Mouse (Mus musculus) spleen, adult 12 weeks (tissue): ENCODE results near the gene Crtac1.

ENCODE experiments used
- DNase-seq: peaks from one replicate; pipeline ENCODE4 v3.0.0; 2022; ENCODE audit warnings: low spot score

The Crtac1 gene

DNA sequence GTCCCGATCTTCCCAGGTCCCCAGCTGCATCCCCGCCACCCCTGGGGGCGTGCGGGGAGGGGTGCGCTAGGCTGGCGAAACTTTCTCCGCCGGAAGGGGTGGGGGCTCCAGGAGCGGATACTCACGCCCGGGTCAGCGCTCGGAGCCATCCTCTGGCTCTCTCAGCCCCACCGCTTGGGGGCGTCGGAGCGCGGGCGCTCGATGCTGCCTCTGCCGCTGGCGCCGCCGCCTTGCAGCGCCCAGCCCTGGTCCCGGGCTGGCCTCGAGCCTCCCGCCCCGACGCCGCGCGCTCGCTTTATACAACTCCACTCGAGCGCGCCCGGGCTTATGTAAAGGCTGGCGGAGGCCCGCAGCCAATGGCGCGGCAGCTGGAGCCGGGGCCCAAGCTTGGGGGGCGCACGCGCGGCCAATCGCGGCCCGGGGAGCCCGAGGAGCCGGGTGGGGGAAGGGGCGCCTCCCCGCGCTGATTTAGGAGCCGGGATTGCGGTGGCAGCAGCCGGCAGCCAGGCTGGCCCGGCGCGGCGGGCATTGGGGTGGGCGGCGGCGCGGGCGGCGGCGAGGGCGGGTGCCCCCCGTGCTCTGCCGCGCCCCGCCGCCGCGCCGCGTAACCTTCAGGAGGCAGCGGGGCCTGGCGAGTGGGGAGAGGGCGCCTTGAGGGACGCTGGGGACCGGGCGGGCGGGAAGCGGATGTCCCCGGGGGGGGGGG is at the start of gene Crtac1:
Gene Crtac1 (minus strand): TSS at position 299 of the 706 bp plus-strand sequence.
- DNase-seq = no peak

DNA sequence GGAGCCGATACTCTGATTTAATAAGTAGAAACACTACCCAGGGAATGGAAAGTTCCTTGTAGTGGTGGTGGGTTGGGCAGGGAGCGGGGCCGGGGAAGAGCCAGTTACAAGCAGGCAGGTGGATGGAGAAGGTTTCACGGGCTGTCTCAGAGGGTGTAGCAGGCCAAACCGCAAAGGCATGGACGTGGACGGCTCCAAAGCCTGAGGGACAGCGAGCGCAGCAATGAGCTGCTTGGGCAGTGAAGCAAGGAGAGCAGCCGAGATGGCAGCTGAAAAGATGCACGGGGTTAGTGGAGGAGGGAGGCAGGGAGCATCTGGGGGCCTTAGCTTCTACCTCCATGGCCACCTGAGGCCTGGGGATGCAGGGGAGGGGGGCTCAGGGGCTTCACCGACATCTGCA is 46.7 kb upstream of the Crtac1 start:
- DNase-seq = no peak

DNA sequence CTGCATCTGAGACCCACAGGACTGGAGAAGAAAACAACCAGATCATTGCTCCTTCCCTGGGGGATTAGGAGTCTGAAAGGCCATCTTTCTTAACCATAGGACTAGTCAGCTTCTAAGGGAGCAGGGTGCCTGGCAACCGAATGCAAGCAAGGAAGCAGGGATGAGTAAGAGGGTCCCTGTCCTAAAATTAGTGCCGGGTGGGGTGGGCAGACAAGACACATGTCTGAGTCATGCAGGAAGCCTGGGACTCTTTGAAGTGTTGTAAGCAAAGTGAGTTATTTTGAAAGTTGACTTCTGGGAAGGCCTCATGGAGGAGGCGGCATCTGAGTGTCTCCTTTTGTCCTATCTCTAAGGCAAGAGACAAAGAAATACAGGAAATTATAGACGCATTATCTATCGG is 46.2 kb upstream of the Crtac1 start:
- DNase-seq = no peak

DNA sequence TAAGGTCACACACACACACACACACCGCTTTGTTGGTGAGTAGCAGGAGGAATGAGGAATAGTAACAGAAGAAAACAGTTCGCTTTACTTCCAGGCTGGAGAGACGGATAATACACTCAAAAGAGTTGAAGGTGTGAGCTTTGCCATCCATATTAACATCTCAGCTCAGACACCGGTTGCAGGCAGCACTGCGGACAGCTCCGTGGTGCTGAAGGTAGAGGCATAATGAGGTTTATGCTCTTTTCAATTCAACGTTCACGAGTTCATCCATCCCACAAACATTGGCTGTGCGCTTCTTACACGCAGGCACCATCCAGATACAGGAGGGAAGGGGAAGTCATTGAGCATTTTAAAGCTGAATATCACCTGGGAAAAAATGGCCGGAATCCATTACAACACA is 41.2 kb upstream of the Crtac1 start:
- no peak for DNase-seq

DNA sequence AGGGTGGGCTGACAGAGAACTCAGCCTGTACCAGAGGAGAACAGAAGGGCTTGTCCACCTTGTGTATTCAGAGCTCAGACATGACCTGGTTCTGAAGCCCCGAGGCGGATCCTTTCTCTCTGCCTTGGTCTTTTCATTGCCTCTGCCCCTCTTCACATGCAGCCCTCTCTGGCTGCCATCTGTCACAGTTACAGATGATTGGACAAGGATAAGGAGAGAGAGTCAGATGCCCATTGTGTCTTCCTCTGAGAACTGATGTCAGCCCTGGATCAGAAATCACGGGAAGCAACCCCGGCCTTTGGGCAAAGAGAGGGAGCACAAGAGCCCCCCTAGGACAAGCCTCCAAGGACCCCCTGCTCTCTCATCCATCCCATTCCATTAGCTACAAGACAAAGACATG is 40.0 kb upstream of the Crtac1 start:
- DNase-seq = no peak

DNA sequence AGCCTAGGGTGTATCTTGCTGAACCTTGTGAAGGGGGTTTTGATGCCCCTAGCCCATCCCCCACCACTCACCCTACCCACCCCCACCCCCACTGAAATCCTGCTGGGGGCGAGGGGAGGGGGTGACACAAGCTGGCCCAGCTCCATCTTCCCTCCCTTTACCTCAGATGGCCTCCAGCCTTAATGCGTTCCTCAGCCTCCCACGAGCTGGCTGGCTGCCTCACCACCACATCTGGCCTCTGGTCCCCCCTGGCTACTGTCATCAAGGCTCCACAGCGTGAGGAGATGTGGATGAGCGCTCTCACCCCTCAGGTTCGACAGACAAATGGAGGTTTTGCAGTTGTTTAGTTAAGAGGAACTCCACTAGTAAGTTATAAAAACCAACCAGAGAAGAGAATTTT is 30.3 kb upstream of the Crtac1 start:
- no peak for DNase-seq

DNA sequence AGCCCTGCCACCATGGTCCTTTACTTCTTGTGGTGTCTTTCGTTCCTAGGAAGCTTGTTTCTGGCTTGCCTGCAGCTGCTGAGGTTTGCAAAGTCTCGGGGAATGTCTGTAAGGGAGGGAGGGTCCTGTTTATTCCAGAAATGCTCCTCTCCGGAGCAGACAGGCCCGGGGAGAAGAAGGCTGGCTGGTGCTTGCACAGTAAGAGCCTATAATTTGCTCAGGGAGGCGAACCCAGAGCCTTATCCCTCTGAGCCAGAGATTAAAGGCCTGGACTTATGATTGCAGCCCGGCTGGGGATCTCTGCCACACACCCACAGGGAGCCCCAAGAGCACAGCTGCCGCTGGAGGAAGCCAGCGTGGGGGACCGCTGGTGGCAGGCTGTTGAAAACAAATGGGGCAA is 29.8 kb upstream of the Crtac1 start:
- no peak for DNase-seq

DNA sequence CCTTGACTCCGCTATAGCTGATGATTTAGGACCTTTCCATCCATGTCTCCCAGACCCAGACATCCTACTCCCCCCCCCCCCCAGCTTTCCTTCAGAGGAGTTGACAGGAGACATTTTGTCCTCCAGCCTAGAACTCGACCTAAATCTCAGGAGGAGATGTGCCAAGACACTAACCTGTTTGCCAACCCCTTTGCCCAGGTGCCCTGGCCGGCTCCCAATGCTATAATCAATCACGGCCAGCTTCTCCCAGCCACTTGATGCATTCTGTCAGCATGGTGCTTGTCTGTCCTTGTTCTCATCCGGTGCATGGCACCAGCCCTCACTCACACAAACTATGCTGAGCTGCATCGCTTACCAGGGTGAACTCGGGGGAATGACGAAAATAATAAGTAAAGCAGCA is 27.9 kb upstream of the Crtac1 start:
- DNase-seq = no peak

DNA sequence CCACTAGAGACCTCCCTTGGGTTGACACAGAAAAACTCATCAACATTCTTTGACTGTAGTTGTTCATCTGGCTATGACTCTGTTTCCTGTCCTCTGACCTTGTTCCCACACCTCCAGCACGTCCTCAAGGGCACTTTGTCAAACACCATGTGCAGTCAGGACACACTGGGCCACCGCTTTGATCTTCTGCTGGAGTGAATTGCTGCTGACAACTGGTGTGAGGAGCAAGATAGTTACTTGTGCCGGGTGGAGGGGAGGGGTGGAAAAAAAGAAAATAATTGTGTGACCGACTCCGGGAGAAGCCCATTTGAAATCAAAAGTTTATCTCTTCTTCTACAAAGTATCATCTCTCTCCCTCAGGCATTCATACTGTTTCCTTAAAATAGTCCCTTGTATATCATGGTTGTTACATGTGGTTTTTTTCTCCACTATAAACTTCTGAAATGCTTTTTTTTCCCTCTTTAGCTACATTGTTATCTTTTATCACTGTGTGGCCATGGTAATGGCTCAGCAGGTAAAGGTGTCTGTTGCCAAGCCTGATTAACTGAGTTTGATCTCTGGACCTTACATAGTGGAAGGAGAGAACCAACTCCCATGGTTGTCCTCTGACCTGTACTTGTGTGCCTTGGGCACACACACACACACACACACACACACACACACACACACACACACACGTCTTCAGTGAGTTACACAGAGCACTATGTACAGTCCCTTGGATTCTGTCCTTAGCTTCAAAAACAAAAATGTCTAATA is 23.1 kb upstream of the Crtac1 start:
- DNase-seq = no peak

DNA sequence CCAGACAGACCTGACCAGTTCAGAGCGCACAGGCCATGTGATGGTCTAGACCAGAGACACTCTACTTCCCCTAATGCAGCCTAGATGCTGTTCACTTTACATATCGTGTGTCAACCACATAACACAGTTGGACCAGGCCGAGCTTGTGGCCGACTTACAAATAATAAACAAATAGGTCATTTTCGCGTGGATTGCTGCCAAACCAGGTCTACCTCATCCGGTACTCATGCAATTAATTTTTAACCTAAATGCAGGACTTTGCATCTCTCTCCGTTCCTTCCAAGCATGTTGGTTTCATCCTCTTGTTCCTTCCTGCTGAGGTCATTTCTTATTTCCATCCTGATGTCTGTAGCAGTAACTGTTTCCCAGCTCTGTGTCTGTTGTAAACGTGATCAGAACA is 22.4 kb upstream of the Crtac1 start:
- no peak for DNase-seq

DNA sequence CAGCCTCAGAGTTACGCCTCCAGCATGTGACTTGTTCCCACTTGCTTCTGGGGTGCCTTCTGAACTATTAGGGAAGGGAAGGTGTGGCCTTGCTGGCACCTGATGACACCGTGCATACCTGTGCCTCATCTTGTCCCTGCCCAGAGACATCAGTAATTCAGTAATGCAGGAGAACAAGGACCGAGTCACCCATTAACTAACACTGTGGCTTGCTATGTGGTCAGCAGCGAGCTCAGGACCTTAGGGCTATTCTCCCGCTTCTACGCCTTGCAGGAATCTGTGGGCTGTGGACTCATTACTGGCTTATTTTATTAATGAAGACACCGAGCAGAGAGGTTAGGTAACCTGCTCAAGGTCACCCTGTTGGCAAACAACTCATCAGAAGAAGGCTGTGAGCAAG is 21.0 kb upstream of the Crtac1 start:
- DNase-seq = no peak

DNA sequence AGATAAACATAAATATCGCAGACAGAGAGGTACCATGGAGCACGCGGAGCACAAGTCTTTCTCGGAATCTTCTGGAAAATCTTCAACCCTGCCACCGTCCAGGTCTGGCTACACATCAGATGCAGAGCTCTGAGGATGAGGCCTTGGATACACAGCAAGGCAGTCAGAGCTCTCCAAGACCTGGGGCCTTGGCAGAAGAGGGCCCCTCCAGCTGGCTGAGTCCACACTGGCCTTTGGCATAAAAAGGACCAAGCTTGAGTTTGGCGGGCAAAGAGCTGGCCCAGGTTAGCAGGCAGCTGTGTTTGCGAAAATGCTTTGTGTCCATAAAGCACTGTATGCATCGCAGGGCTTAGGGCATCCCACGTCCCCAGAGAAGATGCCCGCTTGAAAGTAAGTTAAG is 17.0 kb upstream of the Crtac1 start:
- DNase-seq = no peak

DNA sequence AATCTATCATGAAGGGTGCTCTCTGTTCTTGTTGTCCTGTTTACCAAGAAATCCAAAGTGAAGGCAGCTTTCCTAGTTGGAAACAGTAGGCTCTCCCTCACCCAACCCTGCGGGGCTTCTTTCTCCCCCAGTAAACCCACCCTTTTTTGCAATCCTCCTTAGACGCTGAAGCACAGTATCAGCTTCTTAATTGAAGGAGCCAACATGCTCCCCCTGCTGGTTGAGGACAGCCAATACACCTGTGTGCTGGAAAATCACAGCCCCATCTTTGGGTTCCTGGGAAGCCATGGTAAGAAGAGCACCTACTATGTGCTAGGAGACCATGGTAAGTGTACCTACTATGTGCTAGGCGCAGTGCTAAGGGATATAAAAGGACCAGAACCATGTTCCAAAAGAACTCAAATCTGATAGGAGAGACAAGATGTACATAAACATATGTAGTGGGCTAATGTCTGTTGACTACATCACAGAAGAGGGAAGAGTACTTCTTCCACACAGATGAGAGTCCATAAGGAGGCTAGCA is 12.4 kb upstream of the Crtac1 start:
- no peak for DNase-seq

DNA sequence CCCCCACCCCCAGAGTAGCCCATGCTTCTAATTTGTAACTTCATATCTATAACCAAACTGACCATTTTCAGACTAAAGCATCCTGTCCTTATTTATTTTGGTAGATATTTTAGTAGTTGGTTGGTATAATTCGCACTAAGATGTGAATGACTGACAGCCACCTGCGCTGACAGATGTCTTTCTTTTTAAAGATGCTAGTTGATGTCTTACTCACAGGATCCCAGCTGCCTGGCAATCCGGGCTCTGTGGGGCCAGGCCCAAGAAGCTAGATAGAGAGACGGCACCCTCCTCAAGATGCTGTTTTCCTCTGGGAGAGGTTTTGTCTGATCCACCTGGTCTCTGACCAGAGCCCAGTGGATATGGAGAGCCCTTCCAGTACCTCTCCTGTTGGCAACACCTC is 11.7 kb upstream of the Crtac1 start:
- no peak for DNase-seq

DNA sequence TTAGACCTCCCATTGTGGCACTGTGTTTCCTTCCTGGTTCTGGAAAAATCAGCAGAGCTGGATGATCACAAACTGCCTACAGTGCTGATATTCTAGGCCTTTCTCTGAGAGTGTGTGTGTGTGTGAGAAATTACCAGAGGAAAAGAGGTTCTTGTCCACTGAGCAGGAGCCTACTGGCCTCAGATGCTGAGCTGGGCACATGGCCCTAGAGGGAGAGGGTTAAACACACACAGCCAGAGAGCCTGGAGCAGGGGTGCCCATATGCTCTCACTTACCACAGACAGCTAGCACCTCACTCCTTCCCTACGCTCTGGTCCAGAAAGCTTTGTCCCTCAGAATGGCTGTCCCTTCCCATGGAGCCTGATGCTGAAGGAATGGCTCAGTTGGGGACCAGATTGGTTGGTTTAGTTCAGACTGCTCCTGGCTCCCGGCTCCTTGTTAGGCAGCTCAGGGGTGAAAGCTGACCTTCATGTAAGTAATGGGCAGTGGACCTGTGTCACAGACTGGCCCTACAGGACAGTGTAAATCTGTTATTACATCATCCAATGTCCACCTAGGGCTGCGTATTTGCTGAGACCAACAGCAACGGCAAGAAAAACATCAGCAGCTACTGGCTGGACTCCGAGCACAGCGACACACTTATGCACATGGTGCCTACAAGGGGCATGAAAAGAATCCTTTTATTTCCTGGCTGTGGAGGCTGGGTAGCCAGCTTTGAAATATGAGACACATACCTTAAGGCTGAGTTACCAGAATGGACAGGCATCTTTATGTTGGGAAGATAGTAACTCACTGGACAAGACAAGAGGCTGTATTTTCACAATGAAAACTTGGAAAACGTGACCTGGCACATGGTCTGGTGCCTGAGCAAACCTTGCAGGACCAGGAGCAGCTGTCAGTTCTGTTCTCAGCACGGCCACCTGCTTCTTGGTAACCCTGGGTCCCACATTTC is 10.9 kb upstream of the Crtac1 start:
- no peak for DNase-seq

DNA sequence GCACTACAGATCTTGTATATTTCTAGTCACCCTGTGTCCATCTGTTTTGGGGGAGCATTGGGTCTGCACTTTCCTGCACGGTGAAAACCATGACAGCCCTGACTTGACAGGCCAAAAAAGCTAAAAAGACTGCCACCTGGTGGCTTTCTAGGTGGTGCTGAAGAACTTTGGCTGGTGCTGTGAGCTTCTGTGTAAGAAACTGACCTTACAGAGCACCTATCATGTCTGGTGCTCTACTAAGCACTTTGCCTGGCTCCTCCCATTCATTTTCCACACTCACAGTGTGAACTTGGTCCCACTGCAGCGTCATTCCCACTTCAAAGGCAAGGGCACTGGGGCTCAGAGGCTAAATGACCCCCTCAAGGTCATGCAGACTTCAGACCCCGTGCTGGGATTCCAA is 8.5 kb upstream of the Crtac1 start:
- no peak for DNase-seq

DNA sequence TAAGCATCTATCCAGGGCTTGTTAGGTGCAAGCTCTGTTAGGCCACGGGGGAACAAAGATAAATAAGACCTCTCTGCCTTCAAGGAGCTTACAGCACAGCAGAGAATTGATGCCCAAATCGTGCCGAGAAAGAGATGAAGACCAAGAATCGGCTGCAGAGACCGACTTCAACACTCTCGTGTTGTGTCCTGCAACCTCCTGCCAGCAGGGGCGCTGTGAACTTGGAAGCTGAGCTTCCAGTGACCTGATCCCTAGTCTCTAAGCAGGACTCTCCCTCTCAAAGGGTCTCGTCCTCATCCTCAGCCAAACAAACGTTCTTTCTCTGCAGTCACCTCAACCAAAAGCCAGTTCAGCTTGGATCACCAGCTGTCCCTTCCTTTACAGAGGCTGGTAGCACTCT is 7.8 kb upstream of the Crtac1 start:
- DNase-seq = no peak

DNA sequence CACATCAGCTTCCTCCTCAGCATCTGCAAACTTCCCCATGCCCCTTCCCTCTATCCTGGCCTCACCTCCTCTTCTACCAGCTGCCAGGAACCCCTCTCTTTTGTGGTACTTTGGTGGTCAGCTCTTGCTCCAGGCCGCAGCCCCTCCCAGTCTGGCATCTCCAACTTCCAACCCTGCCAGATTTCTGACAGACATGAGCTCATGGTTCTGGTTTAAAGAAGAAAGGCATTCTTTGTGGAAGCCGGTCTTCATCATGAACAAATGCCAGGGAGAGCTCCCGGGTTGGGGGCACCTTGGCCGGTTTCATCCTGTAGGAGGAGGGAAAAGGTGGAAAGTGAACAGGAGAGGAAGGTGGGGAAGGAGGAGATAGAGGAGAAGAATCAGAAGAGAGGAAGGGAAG is 4.0 kb upstream of the Crtac1 start:
- DNase-seq = no peak

DNA sequence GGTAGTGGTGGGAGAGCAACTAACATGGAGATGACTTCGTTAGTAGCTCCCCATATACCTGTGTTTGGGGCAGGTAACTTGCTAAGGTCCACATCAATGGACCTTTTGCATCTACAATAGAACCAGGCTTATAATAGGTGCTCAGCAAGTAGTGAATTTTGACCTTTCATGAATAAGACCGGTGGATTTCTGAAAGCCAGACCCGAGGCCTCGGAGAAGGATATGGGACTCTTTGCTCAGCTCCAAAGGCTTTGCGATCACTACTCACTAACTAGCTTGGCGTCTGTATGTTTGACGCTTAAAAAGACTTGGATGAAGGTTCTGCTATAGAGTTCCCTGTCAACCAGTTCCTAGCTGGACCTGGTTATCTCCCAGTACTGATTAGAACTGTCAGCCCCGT is 1.2 kb upstream of the Crtac1 start:
- no peak for DNase-seq

DNA sequence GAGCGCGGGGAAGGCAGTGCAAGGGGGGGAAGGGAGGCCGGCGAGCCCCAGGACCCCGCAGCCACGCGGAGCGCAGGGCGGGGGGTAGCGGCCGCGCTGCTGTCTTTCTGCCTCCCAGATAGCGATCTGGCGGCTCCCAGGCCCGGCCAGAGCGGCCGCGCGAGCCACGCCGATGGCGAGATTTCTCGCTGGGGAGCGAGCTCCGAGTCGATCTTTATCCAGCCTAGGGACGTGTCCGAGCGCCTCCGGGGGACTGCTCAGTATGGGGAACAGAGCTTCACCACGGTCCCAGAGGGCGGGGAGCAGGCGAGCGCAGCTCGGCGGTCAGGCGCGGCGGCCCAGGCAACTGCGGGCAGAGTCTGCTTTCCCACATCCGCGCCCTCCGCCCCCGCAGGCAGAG is 608 bp upstream of the Crtac1 start:
- DNase-seq = no peak

DNA sequence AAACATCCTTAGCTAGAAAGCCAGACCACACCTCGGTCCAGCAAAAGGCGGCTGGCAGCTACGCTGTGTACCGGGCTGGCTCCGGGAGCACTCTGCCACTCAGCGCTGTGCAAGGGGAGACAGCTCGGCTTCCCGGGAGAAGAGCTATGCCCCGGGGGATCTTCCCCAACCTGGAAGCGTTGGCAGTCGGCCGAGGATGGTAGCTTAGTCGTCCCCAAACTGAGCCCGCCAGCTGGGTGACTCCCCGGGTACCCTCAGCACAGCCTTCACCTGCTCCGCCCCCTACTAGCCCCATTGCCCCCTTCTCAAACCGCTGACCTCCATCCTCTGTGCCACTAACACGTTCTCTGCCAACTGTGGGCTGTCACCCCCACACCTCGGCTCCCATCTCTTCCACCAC is 602 bp downstream of the Crtac1 start:
- DNase-seq = no peak

DNA sequence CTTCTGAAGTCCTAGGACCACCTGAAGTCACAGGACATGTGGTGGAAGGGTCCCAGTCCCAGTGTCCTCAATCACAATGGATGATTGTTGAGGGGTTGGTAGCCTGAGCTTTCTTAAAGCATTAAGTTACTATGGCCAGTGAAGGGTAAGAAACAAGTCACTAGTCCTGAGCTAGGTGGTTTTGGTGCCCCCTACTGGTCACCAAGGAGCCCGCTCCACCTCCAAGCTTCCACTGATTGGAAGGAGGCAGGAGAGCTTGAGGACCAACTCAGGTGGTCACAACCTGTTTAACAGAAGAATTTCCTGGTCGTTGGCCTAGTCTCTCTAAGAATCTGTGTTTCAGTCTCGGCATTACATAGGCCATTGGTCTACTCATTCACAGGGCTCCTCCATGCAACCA is 2.2 kb downstream of the Crtac1 start:
- DNase-seq = no peak

DNA sequence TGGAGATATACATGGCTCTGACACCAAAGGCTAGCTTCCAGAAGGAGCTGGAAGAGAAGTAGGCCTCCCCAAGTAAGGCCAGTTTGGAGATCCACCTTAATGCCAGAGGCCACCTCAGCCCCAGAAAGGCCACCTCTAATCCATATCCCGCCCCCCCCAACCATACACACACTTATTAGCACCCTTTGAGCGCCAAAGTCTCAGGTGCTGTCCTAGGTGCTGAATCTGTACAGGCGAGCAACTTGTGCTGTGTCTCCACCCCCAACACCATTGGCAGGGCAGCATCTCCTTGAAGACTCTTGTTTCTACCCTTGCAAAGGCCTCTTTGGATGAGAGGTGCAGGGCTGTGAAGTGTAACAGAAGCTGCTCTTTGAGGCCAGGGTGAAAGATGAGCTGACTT is 6.4 kb downstream of the Crtac1 start:
- no peak for DNase-seq
